Mouse (Mus musculus) gastrocnemius, adult 8-10 months (tissue): ENCODE data around the gene Lce1j. TPM values are rescaled to one million over a fixed set of nuclear protein-coding genes. Genes with fewer than 3 reads are reported as not detected.
"Not testable (repeated sequence)": the region's sequence is repeated elsewhere in the genome, so short reads cannot be mapped to it uniquely, and the experiment has no call there.

Source experiments
- DNase-seq, 2 experiments: peaks; one replicate each; pipeline ENCODE4 v3.0.0; 2022; ENCODE audit warnings: low spot score in 2 of 2
- total RNA-seq, 4 experiments: library from RNA; stranded (reverse); gene quantifications; 2 replicates each; pipeline ENCODE4 v1.2.4; 2022

The Lce1j gene
- total RNA-seq: not detected

- no peak for DNase-seq
Observed at GRCm38 (mm10) chr3:92790414-92790813, at the start of gene Lce1j. Gene Lce1j, minus strand, starts transcription at chr3:92790514.

- DNase-seq: no peak
Observed at GRCm38 (mm10) chr3:92827108-92827507, 36.8 kb upstream of the Lce1j start, which contains the start of gene Kprp. Gene Kprp, minus strand, starts transcription at chr3:92827247.

- DNase-seq: no peak
Observed at GRCm38 (mm10) chr3:92825808-92826207, 35.5 kb upstream of the Lce1j start.

GRCm38 (mm10) chr3:92816036-92816435 is 25.7 kb upstream of the Lce1j start:
- not testable (repeated sequence) for DNase-seq

GRCm38 (mm10) chr3:92815581-92815980 is 25.3 kb upstream of the Lce1j start:
- no peak for DNase-seq

DNA sequence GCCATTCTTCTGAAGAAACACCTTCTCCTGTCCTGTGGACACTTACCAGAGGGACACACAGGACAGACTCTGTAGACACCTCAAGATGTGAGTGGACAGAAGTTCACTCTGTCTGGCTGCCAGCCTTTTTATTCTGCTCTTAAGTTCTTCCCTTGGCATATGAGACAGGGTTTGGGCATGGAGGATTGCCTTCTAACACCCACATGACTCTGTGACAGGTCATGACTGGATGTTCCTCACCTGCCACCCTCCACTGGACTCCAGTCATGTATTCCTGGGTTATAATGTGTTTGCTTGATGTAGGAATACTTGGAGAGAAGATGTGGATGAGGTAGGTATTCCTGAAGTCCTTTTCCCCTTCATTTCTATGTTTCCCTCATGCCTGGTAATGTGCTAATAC is 17.5 kb upstream of the Lce1j start, which contains the start of gene Lce1k:
Gene Lce1k (minus strand): TSS at position 101 of the 400 bp plus-strand sequence.
- DNase-seq: no peak

DNA sequence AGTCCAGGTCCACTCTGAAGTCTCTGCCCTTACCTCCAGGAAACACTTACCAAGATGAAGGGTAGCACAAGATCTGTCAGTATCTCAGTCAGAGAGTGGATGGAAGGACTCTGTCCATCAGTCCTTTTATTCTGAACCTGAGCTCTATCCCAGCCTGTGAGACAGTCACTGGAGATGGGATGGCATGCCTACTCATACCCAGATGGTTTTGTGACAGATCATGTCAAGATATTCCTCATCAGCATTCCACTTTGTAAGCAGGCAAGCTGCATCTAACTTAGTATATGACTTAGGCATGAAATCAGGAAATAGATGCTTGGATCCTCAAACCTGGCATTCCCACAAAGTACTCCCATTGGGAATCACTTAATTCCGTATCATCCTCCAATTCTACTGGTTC is 11.5 kb downstream of the Lce1j start, which contains the start of gene Lce1i:
Gene Lce1i (minus strand): TSS at position 101 of the 400 bp plus-strand sequence.
- DNase-seq: no peak

GRCm38 (mm10) chr3:92771573-92771972 is 18.7 kb downstream of the Lce1j start:
- DNase-seq: no peak

DNA sequence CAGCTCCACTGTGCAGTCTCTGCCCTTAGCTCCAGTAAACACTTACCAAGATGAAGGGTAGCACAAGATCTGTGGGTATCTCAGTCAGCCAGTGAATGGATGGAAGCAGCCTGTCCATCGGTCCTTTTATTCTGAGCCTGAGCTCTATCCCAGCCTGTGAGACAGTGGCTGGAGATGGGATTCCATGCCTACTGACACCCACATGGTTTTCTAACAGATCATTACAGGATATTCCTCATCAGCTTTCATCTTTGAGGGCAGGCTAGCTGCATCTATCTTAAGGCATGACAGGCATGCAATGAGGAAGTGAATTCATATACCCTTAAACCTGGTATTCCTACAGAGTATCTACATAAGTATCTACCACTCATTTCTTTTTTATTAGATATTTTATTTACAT is 25.3 kb downstream of the Lce1j start, which contains the start of gene Lce1h:
Gene Lce1h (minus strand): TSS at position 101 of the 400 bp plus-strand sequence.
- no peak for DNase-seq

DNA sequence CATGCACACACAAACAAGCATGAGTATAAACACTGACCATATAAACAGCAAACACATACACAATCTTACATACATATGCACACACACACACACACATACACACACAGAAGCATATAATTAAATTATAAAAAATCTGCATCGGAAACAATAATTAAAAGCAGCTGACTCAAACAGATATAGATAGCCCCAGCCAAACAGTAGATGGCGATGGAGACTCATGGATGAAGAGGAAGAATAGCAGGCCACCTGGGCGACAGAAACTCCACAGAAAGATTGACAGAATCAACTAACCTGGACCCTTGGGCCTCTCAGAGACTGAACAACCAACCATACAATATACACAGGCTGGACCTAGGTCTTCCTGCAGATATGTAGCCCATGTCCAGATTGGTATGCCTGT is 37.1 kb downstream of the Lce1j start:
- no peak for DNase-seq

- DNase-seq: no peak
Observed at GRCm38 (mm10) chr3:92752238-92752637, 38.1 kb downstream of the Lce1j start, which contains the start of gene Lce1g. Gene Lce1g, minus strand, starts transcription at chr3:92752338.

- DNase-seq: no peak
Observed at GRCm38 (mm10) chr3:92738996-92739395, 51.3 kb downstream of the Lce1j start, which contains the start of gene Gm38119. Gene Gm38119, minus strand, starts transcription at chr3:92739096.

Other genes with a start within 250 kb of the Lce1j start
- not detected for gene Ivl, start 216.8 kb downstream of the Lce1j start, total RNA-seq
- not detected for gene Smcp, start 201.5 kb downstream of the Lce1j start, total RNA-seq
- not detected for gene 2210017I01Rik, start 183.0 kb downstream of the Lce1j start, total RNA-seq
- not detected for gene Lce6a, start 168.9 kb downstream of the Lce1j start, total RNA-seq
- not detected for gene Lce1a1, start 142.2 kb downstream of the Lce1j start, total RNA-seq
- gene Lce1b, start 133.6 kb downstream of the Lce1j start, total RNA-seq: not detected
- gene Lce1a2, start 120.2 kb downstream of the Lce1j start, total RNA-seq: not detected
- gene Lce1c, start 111.3 kb downstream of the Lce1j start, total RNA-seq: not detected
- gene Lce1d, start 103.3 kb downstream of the Lce1j start, total RNA-seq: not detected
- gene Lce1e, start 81.4 kb downstream of the Lce1j start, total RNA-seq: not detected
- gene Lce1f, start 70.2 kb downstream of the Lce1j start, total RNA-seq: not detected
- gene Gm38119, start 51.4 kb downstream of the Lce1j start, total RNA-seq: not detected
- not detected for gene Lce1g, start 38.2 kb downstream of the Lce1j start, total RNA-seq
- not detected for gene Lce1h, start 25.4 kb downstream of the Lce1j start, total RNA-seq
- not detected for gene Lce1i, start 11.6 kb downstream of the Lce1j start, total RNA-seq
- not detected for gene Lce1k, start 17.4 kb upstream of the Lce1j start, total RNA-seq
- not detected for gene Kprp, start 36.7 kb upstream of the Lce1j start, total RNA-seq
- gene Lce1l, start 60.8 kb upstream of the Lce1j start, total RNA-seq: not detected
- gene 2310050C09Rik, start 79.7 kb upstream of the Lce1j start, total RNA-seq: not detected
- not detected for gene Lce3a, start 135.7 kb upstream of the Lce1j start, total RNA-seq
- not detected for gene Lce3b, start 142.5 kb upstream of the Lce1j start, total RNA-seq
- gene Lce3c, start 154.0 kb upstream of the Lce1j start, total RNA-seq: not detected
- not detected for gene Lce3d, start 166.9 kb upstream of the Lce1j start, total RNA-seq
- not detected for gene Lce3e, start 176.5 kb upstream of the Lce1j start, total RNA-seq
- not detected for gene Lce3f, start 201.7 kb upstream of the Lce1j start, total RNA-seq
- not detected for gene Crct1, start 225.2 kb upstream of the Lce1j start, total RNA-seq
- gene Lce1m, start 228.5 kb upstream of the Lce1j start, total RNA-seq: not detected